Mouse (Mus musculus): ENCODE data around the gene Synm. TPM values are rescaled to one million over a fixed set of nuclear protein-coding genes. Genes with fewer than 3 reads are reported as not detected.

Synm gene
- polyA plus RNA-seq, 1 experiment from 2014 or later: 5.7 TPM

Small RNAs within 50 kb of the gene (microRNA-seq; reads per million reads assigned to microRNA genes)
- gene Gm23844: not detected

Other genes starting within 250 kb of the Synm start
- gene Lrrc28, start 114.5 kb downstream of the Synm start, polyA plus RNA-seq (2015; fragmentation: Nextera tagmentation; extraction: Ambion mirVana): 31.9 and 34.3 TPM in 2 replicates
- gene Ttc23, start 112.3 kb downstream of the Synm start, polyA plus RNA-seq (2015; fragmentation: Nextera tagmentation; extraction: Ambion mirVana): 8.4 and 10.6 TPM in 2 replicates
- gene Igf1r, start 193.1 kb upstream of the Synm start, polyA plus RNA-seq (2015; fragmentation: Nextera tagmentation; extraction: Ambion mirVana): 25.2 and 27.1 TPM in 2 replicates

All from forebrain, embryonic 16.5 days (tissue).